Mouse (Mus musculus): ENCODE results near the gene Tnfaip2.

- TF ChIP-seq POLR2A (IDR thresholded peaks at IDR 0.05; ENCODE audit: extremely low read depth, insufficient read depth, low read length) = no peak
- no peak for TF ChIP-seq CTCF (IDR thresholded peaks at IDR 0.05; ENCODE audit: low read depth, low read length)
Observed at GRCm38 (mm10) chr12:111485046-111485651, 42.9 kb downstream of the Tnfaip2 start.

Measured in liver, adult 2 months (tissue).